Mouse (Mus musculus) monocyte, adult 5-6 weeks (primary cell): ENCODE measurements around the gene Pwwp2b. TPM values are rescaled to one million over a fixed set of nuclear protein-coding genes. Genes with fewer than 3 reads are reported as not detected.

ENCODE experiments used
- ATAC-seq: fragments of 153-309, 156-312 bp; replicated peaks from 2 replicates; pipeline ENCODE4 v1.8.0; 2017; ENCODE audit warnings: mild to moderate bottlenecking; ENCODE audit not compliant: low TSS enrichment, insufficient number of reproducible peaks, severe bottlenecking, poor library complexity, low FRiP score
- total RNA-seq: library from RNA; stranded (forward); fragments of 200-1000, 200-491, 200-594 nt; gene quantifications from 3 replicates; pipeline ENCODE4 v1.2.3, GENCODE M21; 2017

Gene Pwwp2b
- total RNA-seq, 1 experiment from 2014 or later, result 2.5 TPM

DNA sequence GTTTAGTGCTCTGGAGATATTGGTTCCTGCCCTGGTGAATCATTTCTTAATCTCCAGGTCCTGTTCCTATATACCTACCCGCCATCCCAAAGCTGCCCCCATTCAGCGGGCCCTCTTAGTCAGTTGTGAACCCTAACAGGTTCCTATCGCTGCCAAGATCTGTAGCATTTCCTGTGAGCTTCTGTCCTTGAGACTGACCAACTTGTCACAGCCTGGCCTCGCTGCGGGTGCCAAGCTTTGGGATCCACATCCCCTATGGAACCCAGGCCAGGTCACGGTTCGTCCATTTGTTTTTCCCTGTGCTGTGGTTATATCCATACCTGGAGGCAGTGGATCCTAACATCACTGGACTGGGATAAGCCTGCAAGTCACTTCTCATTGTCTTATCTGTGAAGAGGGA lies 4.3 kb downstream of the Pwwp2b start:
- ATAC-seq, result no peak

DNA sequence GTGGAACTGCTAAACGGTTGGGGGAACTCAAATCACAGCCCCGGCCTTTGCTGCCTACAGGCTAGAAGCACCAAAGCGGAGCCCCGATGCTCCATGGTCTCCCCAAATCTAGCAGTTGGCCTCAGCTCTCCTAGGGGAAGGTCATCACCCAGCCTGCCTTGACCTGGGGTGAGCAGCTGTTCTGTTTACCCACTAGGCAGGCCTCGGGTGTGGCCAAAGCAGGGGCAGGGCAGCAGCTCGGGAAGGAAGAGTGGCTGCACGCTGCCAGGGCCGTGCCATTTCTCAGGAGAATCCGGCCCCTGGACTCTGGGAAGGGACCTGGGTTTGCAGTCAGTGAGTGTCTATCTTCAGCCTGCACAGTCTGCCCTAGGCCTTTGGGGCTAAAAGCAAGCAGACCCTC lies 4.7 kb downstream of the Pwwp2b start:
- no peak for ATAC-seq

DNA sequence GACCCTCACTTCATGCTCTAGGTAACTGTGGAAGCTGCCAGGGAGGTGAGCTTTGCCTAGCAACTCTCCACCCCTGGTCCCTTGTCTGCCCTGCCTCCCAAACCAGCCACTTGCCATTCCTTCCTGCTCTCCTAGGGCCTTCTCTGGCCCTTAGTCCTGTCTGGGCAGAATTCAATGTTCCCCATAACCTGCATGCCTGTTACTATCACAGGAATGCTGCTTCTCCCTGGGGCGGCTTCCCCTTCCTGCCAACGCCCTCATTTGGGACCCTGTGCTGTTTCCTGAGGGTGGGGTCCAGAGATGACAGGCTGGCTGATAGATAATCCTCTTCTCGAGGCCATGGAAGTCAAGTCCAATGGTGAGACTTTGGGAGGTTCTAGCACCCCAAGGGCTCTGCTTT lies 5.2 kb downstream of the Pwwp2b start:
- ATAC-seq, result no peak

DNA sequence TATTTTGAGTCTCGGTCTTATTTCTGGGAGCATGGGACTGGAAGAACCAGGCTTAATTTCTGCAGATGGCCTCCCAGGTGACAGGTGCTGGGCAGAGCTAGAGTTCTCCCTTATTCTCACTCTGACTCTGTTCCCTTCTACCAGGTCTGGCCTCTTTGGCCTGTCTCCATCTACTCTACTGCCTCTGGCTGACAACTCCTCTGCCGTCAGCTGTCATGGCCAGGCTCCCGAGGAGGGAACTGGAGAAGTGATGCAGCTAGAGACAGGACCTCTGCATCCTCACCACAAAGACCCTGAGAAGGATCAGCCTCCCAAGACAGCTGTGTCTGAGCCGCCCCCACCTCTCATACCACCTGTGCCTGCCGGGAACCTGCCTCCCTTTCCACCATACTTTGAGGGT lies 6.3 kb downstream of the Pwwp2b start:
- ATAC-seq, result no peak

DNA sequence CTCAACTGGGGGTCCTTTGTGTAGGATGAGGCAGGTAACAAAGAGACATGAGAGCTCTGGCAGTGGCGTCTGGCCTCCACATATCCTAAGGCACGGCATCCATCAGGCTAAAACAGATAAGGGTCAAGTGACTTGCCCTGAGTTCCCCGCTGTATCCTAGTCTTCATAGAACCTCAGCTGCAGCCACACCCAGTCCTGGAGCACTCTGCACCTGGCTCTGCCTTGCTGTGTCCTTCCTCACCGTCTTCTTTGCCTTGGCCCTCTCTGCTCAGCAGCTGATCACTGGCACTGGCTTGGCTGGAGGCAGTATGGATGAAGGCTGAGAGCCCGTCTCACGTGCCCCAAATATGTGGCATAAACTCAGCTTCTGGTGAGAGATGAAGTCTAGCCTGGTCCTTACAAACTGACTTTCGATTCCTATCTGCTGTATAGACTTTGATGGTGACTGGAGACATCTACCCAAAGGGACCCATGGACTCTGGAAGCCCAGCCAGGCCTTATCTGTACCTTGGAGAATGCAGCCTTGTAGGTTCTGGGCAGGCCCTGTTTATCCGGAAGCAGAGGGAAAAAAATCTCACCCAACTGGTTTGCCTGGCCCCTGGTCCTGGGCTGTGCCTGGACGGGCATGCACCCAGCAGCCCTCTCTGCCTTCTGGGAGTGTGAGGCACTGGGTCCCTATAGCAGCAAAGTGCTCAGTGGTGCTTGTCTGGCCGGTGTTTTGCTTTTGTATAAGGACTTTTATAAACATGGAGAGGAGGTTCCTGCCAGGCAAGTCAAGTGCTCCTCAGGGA lies 9.7 kb downstream of the Pwwp2b start:
- ATAC-seq, result no peak

DNA sequence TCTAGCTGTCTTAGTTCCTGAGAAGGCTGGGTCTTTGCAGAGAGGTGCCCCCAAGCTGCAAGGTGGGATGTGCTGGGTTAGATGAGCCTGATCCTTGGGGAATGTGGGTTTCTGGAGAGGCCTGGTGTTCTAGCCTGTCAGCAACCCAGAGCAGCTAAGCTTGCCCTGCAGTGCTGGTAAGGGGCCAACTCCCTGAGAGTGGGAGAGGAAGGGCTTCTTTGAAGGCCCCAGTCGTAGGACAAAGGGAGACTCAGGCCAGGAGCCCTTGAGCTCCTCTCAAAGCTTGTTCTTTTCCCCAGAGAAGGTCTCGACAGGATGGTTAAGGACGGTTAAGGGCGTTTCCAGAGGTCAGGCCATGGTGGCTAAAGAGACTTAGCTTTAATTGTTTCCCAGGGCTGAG lies 16.1 kb downstream of the Pwwp2b start:
- ATAC-seq, result no peak

DNA sequence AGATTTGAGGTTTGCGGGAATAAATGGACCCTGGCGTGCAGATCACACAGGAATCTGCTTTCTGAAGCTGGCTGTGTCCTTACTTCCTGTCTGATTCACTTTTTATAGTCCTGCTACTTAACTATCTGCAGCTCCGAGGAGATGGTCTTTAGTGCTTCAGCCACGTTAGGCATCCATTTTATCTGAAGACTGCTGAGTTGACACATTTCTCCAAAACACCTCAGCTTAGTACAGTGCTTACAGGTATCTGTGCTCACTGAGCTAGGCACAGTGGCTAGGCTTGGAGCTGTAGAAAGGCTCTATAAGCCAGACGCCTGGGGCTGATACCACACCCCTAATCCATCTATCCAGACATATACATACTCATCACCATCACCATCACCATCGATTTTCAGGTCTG lies 17.4 kb downstream of the Pwwp2b start:
- ATAC-seq, result no peak

DNA sequence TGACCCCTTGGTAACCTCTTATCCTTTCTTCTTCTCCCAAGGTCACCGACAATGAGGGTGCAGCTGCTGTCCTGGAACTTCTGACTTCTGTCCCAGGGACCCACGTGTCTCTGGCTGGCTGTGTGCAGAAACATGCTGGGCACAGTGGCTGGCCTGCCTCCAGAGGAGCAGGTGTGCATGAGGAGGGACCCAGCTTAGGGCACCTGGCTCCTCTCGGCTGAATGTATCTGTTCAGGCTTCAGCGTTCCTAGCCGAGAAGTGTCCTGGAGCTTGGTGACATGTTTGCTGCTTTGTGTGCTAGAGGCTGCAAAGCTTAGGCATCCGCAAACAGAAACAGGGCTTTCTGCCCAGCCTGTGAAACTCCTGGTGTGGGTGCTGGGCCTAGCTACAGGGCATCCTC lies 18.1 kb downstream of the Pwwp2b start:
- no peak for ATAC-seq

DNA sequence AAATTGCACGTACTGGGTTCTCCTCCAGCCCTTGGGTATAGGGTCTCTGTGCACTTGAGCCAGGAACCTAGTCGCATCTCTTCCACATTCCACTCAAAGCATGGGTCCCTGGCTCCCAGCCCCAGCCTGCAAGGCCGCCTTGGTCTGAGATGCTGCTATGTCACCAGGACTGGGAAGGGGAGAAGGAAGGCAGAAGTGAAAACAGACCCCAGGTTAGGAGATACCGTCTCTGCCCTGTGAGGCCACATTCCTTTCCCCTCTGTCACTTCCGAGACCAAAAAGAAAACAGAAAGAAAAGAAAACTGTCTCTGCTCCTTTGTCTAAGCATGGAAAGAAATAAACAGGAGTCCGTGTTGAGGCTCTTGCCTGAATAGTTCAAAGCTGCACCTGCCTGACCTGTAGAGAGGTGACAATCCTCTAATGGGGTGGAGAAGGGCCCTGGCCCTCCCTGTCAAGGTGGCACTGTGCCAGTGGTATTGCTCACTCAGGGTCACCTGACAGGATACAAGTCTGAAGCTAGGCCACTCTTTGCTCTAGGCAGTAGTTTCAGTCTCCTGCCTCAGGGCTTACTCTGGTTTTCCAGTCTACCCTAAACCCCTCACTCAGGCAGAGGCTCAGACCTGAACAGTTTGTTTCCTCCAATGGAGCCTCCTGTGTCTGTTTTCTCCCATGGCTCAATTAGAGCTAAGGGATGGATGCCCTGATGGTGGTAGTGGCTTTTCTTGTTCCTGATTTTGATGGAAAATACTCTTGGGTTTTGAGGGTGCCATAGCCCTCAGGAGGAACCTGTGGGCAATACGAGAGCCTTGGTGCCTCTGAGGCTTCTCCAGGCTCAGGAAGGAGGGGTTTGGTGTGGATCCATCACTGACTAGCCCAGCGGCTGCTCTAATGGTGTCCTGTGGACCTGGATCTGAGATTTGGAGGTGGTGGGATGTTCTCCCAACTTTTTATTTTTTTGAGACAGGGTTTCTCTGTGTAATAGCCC lies 18.9 kb downstream of the Pwwp2b start:
- no peak for ATAC-seq

DNA sequence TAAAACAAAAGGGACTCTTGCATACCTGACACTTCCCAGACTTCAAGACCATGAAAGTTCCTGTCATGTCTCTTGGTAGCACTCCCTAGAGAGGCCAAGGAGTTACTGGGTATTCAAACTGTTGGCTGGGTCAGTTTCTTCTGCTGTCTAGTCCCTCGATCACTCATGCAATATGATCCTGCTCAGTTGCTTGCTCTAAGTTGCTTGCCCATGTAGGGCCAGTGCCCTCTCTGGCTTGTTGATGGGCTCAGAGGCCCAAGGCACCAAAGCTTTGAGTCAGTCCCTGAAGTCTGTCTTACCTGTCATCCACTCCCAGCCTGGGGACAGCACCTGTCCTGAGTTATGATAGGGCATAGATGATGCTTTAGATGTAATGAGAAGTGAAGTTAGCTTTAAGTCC lies 22.5 kb downstream of the Pwwp2b start:
- ATAC-seq, result no peak

DNA sequence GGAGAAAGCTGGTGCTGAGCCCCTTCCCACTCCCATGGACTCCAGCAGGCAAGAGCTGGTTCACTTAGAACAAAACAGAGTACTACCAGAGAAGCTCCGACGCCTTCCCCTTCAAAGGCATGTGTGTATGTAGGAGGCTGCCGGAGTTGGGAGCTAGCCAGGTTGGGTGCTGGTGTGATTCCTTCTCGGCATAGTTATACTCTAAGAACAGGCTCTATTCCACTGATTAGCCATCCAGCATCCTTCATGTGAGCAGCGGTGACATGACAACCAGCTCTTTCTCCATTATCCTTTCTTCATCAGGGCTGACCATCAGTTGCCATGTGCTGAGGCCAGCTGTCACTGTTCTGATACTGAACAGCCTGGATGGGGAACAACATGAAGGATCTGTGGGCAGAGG lies 23.6 kb downstream of the Pwwp2b start:
- ATAC-seq, result no peak

DNA sequence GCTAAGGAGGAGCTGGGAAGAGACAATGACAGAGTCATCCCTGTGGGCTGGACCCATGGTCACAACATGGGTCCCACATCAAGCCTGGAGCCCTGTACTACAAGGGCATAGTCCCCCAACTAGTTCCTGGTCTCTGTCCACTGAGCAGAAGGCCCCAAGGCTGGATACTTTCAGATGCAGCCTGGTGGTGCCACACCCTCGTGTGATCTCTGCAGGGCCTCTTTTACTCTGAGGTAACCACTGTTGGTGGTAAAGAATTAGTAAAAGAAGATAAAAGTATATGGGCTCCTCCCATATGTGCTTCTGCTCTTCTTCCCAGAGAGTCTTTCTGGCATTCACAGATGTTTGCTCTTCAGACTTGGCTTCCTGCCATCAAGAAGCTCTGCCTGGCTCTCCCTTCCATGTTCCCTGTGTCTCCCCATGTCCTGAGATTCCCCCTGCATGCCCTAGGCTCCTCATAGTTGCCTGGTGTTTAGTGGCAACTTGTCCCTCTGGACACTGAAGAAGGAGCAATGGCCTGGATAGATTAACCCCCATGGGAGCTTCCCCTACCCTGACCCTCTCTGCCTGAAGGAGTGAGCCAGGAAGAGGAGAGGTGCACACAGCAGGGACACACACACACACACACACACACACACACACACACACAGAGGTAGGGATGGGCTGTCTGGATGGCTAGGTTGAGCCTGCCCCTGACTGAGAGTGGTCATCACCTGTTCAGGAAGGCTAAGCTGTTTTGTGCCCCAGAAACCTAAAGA lies 24.5 kb downstream of the Pwwp2b start:
- no peak for ATAC-seq

DNA sequence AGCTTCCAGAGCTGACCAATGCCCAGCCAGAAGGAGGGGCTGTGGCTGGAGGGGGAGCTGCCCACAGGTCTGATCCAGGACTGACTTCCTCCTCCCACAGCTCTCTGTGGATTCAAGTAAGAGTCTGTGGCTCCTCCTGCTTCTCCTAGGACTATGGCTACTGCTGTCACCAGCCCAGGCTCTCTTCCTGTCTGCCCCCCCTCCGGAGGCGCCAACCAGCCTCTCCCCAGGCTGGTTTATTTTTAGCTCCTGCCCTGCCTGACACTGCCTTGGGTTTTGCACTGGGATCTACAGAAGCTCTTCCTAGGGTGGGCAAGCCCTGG lies 25.1 kb downstream of the Pwwp2b start:
- ATAC-seq, result no peak

DNA sequence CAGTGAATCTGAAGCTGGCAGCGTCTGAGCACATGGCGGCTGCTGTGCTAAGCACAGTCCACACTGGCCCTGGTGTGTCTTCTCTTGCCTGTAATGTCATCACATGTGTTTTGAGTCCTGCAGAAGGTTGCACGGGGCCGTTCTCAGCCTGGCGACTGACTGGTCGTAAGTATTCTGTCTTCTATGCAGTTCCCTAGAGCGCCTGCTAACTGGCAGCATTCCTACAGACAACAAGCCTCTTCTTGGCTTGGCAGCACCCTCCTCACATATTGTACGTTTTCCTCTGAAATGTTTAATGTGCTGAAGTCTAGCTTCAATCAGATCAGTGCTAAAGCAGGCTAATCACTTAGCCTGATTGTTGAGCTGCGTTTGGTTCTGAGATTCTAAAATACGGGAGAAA lies 27.3 kb downstream of the Pwwp2b start:
- no peak for ATAC-seq

DNA sequence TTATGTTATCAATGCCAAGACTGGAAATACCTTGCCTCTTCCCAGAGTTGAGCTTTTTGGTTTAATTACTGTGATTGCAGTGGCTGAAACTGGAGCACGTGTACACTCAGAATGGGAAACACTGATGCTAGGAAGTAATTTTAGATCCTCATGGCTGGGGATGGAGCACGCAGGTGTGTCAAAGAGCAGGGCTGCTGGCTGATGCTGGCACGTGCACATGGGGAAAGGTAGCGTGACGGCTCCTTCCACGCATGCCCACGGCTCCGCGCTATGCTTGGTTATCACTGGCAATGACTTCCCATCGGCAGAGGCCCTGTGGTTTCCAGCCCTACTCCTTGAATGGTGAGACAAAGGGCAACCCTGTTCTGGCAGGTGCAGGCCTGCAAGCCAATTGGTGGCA lies 27.9 kb downstream of the Pwwp2b start:
- ATAC-seq, result no peak

DNA sequence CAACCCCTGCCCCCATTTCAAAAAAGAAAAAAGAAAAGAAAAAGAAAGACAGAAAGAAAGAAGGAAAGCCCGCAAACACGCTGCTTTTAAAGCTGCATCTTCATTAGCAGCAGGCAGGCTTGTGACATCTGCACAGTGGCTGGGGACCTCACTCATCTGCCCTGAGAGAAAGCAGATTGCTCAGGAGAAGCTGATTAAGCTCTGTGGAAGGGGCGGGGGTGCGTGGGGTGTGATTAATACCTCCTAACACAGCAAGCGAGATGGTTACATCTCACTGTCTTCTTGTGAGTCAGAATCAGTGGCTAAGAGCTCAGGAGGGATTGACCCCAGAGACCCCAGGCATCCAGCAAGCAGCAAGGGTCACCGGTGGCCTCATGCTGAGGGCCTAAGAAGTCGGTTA lies 29.3 kb downstream of the Pwwp2b start:
- ATAC-seq, result no peak

DNA sequence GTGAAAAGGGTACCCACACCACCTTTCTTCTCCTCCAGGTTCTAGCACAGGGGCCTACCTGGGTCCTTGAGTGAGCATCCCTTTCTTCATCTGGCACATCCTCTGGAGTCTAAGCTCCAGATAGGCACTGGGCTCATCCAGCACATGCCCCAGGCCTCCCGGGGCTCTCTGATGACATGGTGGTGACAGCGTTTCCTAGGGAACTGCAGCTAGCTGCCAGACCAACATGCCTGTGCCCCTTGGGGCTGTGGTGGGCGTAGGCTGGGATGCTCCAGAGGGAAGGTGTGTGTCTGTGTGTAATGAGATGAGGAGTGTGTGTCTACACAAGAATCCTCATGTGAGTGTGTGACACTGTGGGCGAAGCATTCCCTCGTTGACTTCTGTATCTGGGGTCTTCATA lies 31.3 kb downstream of the Pwwp2b start:
- no peak for ATAC-seq

DNA sequence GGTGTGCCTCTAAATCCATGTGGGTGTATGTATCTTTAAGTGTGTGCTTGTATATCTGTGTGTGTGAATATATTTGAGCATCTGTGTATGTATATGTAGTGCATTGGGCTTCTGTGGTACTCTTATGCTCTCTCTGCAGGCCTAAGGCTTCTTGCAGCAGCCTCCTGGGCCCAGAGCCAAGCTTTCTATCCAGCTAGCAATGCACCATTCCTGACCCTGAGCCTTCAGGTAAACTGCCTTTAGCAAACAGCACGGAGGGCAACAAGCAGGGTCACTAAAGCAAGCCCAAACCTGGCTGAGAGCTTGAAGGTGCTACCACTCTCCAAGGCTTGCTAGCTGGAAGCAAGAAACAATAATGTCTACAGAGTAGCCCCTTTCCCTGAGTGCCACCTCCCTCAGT lies 31.8 kb downstream of the Pwwp2b start:
- ATAC-seq, result no peak

DNA sequence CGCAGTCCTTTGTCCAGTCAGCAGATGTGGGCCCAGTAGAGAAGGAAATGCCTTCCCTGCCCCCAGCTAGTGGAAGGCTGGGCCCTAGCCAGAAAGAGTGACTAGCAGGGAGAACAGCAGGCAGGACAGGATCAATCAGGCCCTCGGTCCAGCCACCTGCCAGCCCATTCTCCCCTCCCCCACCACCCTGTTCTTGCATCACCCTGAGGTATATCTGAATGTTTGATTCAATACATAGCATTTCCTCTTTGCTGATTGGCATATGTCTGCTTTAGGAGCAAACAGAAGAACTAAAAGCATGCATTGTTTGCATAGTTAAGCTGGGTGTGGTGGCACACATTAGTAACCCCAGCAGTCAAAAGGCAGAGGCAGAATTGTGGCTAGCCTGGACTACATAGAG lies 32.9 kb downstream of the Pwwp2b start:
- no peak for ATAC-seq
